Mouse (Mus musculus) common myeloid progenitor, adult 5-6 weeks (primary cell): ENCODE measurements around the gene Prkag2. TPM values are rescaled to one million over a fixed set of nuclear protein-coding genes. Genes with fewer than 3 reads are reported as not detected.

ENCODE experiments used
- ATAC-seq: replicated peaks from 2 replicates; pipeline ENCODE4 v1.8.0; 2016; ENCODE audit warnings: low read depth, mild to moderate bottlenecking, moderate TSS enrichment, inconsistent platforms; ENCODE audit not compliant: poor library complexity, severe bottlenecking
- total RNA-seq: library from RNA; stranded (forward); fragments of 200-1000, 187-1606 nt; gene quantifications from 2 replicates; pipeline ENCODE4 v1.2.3, GENCODE M21; 2017

The Prkag2 gene
- 17.6 and 26.3 TPM in 2 replicates for total RNA-seq

DNA sequence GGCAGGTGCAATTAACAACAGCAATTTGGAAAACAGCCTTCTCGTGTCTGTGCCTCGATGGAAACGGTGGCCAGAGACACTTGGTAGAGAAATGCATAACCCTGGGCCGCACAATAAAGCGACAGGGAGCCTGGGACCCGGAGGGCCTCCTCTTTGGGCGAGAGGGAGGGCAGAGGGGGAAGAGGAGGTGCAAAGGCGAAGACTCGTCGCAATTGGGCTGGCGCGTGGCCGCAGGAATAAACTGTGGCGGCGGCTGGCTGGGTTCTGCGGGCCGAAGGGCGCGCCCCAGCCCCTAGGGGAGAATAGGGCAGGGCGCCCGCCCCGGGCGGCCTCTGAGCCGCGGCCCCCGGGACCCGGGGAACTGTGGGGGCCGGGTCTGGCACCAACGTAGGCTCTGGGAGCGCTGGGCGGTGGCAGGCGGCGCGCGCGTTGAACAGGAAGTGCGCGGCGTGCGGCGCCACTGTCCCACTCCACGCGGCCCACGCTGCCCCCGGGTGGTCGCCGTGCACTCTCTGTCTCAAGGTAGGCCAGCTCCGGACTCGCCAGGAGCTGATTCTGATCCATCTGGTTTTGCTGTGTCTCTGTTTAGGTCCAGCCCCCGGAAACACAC lies at the start of gene Prkag2:
Gene Prkag2 (minus strand): TSS at position 127 of the 610 bp plus-strand sequence.
- ATAC-seq: peak; percentile 48

GRCm38 (mm10) chr5:25149331-25149965 lies 49.0 kb upstream of the Prkag2 start:
- no peak for ATAC-seq

GRCm38 (mm10) chr5:25146705-25147104 lies 46.3 kb upstream of the Prkag2 start:
- no peak for ATAC-seq

- no peak for ATAC-seq
Measured at GRCm38 (mm10) chr5:25127865-25128264, 27.4 kb upstream of the Prkag2 start.

GRCm38 (mm10) chr5:25125884-25126560 lies 25.6 kb upstream of the Prkag2 start:
- no peak for ATAC-seq

DNA sequence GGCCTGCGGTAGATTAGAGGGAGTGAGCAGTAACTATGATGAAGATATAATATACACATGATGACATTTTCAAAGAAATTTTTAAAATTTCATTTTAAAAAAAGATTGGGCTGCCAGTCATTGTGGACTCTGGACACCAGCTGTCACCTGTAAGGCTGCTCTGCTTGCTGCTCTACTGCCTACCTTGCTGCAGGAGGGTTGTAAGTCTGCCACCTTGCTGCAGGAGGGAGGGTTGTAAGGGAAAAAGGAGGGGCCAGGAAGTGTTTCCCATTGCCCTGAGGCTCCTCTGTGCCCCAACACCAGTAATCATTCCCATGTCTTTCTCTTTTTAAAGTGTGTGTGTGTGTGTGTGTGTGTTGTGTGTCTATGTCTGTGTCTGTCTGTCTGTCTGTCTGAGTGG lies 22.1 kb upstream of the Prkag2 start:
- no peak for ATAC-seq

DNA sequence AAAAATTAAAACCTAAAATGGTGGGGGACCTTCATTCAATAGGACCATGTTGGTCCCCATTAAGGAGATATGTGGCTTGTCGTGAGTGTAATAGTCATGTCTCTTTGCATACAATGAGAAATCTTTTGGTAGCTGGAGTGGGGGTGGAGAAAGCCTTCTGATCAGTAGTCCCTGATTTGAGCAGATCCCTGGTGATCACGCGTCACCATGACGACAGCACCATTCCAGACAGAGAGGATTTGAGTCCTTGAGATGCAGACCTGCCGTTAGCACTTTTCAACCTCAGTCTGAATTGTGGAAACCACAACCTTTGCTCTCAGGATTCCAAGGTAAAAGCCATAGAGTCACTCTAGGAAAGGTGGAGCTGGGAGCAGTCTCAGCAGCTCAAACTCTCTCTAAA lies 18.7 kb upstream of the Prkag2 start:
- ATAC-seq: no peak

GRCm38 (mm10) chr5:25115997-25116396 lies 15.6 kb upstream of the Prkag2 start:
- ATAC-seq: peak; percentile 77

DNA sequence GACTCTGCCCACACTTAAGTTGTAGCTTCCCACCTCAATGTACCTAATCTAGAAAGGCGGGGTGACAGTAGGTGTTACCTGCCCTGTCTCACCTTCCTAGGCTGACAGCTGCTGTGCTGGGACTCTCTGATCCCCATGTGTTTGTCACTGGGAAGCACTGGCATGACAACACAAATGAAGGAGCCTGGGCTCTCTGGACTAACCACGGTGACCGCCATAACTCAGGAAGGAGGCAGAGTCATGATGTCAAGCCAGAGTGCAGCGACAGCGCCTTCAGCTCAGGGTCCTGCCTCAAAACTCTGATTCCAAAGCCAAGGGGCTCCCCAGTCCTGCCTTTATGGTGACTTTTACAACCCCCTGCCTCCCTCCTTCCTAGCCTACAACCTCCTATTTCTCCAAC lies 14.8 kb upstream of the Prkag2 start:
- no peak; the same call in 1 of the 2 replicates for ATAC-seq

DNA sequence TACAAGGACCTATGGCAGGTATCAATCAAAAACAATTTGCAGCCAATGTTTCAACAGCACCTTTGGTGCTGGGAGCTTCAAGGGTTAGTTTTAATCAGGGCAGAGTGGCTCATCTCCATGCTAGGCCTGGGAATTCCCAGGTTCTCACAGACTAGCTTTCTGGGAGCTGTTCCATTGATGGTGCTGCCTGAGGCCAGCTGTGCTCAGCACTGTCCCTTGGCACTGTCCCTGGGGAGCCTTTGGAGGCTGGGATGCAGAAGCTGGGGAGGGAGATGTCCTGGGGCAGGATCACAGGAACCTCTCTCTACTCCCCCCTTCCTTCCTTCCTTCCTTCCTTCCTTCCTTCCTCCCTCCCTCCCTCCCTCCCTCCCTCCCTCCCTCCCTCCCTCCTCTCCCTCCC lies 13.7 kb upstream of the Prkag2 start:
- ATAC-seq: no peak

GRCm38 (mm10) chr5:25110314-25110713 lies 9.9 kb upstream of the Prkag2 start:
- ATAC-seq: no peak

DNA sequence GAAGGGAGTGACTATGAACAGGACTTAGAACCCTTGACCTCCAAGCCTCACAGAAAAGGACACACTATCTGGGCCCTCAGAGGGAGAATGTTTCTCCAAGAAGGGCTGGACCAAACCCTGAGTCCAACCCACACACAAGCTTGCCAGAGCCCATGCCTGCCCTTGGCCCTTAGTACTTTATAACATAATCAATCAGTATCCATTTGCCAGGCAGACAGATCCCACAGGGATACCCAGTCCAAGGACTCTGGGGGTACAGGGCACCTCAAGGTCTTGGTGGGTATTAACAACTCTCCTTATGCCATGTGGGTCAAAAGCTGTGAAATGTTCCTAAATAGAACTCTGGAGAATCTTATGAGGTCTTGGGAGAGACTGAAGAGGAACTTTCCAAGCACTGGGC lies 5.3 kb upstream of the Prkag2 start:
- ATAC-seq: no peak

DNA sequence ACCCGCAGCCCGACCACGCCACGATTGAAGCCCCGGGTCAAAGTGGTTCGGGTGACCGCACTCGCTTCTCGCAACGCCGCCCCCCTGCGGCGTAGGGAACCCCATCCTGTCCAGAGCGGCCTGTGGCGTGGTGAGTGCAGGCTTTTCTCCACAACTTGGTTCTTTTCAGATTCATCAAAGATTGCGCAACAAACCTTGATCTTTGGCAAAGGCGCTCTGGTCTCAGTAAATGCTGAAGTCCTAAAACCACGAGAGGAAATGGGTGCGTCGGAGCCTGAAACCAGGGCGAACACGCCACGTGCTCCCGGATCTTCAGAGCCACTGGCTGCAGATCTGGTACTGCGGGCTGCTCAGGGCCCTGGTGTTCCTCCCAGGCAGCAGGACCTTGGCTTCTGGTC lies 683 bp upstream of the Prkag2 start:
- peak; percentile 68 for ATAC-seq

- ATAC-seq: peak; percentile 1; the same call in 1 of the 2 replicates
Measured at GRCm38 (mm10) chr5:25100157-25100515, 306 bp downstream of the Prkag2 start.

DNA sequence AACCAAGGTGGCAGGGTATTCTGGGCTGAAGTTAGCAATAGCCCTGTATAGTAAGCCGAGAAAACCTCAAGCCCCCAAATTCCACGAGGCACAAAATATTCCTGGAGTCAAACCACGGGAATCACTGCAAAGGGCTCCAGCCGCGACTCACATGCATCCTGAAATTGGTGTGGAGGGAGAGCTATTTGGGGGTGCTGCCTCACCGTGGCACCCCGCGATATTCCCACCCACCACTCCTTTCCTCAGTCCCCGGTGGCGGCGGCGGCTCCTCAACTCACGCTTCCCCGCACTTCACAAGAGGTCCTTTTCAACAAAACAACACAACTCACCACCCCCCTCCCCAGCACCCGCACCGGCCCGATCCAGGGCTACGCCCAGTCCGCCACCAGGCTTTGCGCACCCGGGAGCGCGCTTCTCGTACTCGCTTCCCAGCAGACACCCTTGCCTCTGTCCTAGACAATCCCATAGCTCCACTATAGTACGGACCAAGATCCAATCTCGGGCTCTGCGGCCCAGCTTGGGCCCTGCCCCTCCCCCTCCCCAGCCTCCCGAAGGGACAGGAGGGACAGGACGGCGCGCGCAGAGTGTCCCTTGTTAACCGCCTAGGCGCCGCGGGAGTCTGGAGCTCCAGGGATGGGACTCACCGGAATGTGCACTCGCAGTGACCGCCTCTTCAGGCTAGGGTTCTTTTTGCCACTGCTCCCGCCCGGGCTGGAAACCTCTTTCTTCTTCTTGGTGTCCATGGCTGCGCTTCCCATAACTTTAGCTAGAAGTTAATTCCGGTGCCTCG lies 880 bp downstream of the Prkag2 start:
- peak; percentile 31; the same call in 1 of the 2 replicates for ATAC-seq

GRCm38 (mm10) chr5:25097891-25098290 lies 2.6 kb downstream of the Prkag2 start:
- ATAC-seq: no peak

GRCm38 (mm10) chr5:25096431-25096830 lies 4.0 kb downstream of the Prkag2 start:
- ATAC-seq: no peak

GRCm38 (mm10) chr5:25092630-25093245 lies 7.7 kb downstream of the Prkag2 start:
- peak; percentile 51 for ATAC-seq

GRCm38 (mm10) chr5:25089258-25089972 lies 11.0 kb downstream of the Prkag2 start:
- no peak for ATAC-seq

GRCm38 (mm10) chr5:25088633-25089032 lies 11.8 kb downstream of the Prkag2 start:
- no peak for ATAC-seq
